Mouse (Mus musculus): Measurements from ENCODE around the gene Rbm6. TPM values are rescaled to one million over a fixed set of nuclear protein-coding genes. Genes with fewer than 3 reads are reported as not detected.

The Rbm6 gene
- total and polyA plus RNA-seq, 3 experiments, result 55.7 to 521 (median 55.8) TPM

- TF ChIP-seq USF1 (IDR thresholded peaks at IDR 0.05; ENCODE audit: low read depth, low read length) (no peak), RCOR1 (IDR thresholded peaks at IDR 0.05; ENCODE audit: low read depth, low read length) (no peak), HCFC1 (IDR thresholded peaks at IDR 0.05; ENCODE audit: low read depth, low read length) (no peak), TCF12 (IDR thresholded peaks at IDR 0.05; ENCODE audit: low read depth, low read length) (0 out of 2 replicates have a peak, but pooled peaks have one; percentile 13), SMC3 (IDR thresholded peaks at IDR 0.05; ENCODE audit: low read depth, low read length) (no peak), POLR2A (IDR thresholded peaks at IDR 0.05; ENCODE audit: control insufficient read depth in 1 of 2, insufficient read depth in 1 of 2, low read depth in 1 of 2, low read length in 2 of 2, poor library complexity in 1 of 2) (no peak), ZMIZ1 (IDR thresholded peaks at IDR 0.05; ENCODE audit: low read depth, low read length) (no peak), CTCF (IDR thresholded peaks at IDR 0.05 in 2 of 3, conservative IDR thresholded peaks at IDR 0.05 in 1 of 3; ENCODE audit: control insufficient read depth in 1 of 3, insufficient read depth in 1 of 3, low read depth in 2 of 3, low read length in 3 of 3, poor library complexity in 1 of 3, severe bottlenecking in 1 of 3) (no peak)
These were observed 125.0 kb downstream of the Rbm6 start for GRCm38 (mm10) chr9:107748063-107748462.

DNA sequence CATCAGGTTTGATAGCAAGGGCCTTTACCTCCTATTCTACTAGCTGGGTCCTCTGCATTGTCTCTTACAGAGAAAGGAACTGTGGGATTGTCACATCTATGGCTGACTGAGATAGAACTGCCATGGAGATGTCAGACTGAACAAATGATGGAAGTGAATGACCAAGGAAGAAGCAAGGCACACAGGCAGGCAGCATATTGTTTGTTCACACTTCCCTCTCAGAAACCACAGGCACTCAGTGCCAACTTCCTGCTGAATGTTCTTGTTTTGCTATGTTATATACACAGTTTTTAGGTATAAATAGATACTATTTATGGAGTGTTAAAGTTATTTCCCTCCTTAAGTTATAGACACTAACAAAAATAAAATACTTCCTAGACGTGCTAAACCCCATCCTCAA lies 125.7 kb downstream of the Rbm6 start:
- peaks cover 6 to 19% of the 10 kb centered on the region in 2 experiments; a peak in 3 of 4 replicates for H3K4me1 ChIP-seq (ENCODE audit: control insufficient read depth in 1 of 2, insufficient read depth in 2 of 2, low read length in 2 of 2)
- no peaks in the 10 kb centered on the region for H3K27me3 ChIP-seq (ENCODE audit: control insufficient read depth in 1 of 2, insufficient read depth in 2 of 2, low read length in 2 of 2)
- no peak for TF ChIP-seq ZNF384 (IDR thresholded peaks at IDR 0.05; ENCODE audit: low read depth, low read length)
- TF ChIP-seq NELFE (IDR thresholded peaks at IDR 0.05; ENCODE audit: low read depth, low read length), result no peak
- TF ChIP-seq ZC3H11A (IDR thresholded peaks at IDR 0.05; ENCODE audit: low read depth, low read length), result no peak
- no peak for TF ChIP-seq GABPA (IDR thresholded peaks at IDR 0.05; ENCODE audit: low read depth, low read length)
- no peak for TF ChIP-seq ZMIZ1 (IDR thresholded peaks at IDR 0.05; ENCODE audit: low read depth, low read length)
- no peak for TF ChIP-seq POLR2A (IDR thresholded peaks at IDR 0.05; ENCODE audit: control insufficient read depth in 1 of 2, insufficient read depth in 1 of 2, low read depth in 1 of 2, low read length in 2 of 2, poor library complexity in 1 of 2)
- no peak for TF ChIP-seq KAT2A (conservative IDR thresholded peaks at IDR 0.05; ENCODE audit: low read depth, low read length)
- no peak for TF ChIP-seq EP300 (IDR thresholded peaks at IDR 0.05; ENCODE audit: low read depth in 1 of 2, low read length in 2 of 2)
- no peak overlapping the region for H3K9ac ChIP-seq (ENCODE audit: control insufficient read depth, low read depth, low read length, poor library complexity, severe bottlenecking)
- H3K36me3 ChIP-seq (ENCODE audit: control insufficient read depth in 1 of 2, insufficient read depth in 2 of 2, low read length in 2 of 2), result peaks cover 30 to 83% of the 10 kb centered on the region in 2 experiments
- peaks cover 3% of the 10 kb centered on the region; the same call in 1 of the 2 replicates for H3K79me2 ChIP-seq (ENCODE audit: control insufficient read depth, insufficient read depth, low read length, poor library complexity)
- no peaks in the 10 kb centered on the region for H3K9me3 ChIP-seq (replicated peaks; ENCODE audit: insufficient read depth, low read length)
- no peak for DNase-seq (ENCODE audit: low read depth, low spot score)
- no peak overlapping the region for H3K27ac ChIP-seq (ENCODE audit: control insufficient read depth, low read depth, low read length)
- no peak overlapping the region for H3K4me3 ChIP-seq (ENCODE audit: control insufficient read depth in 1 of 2, insufficient read depth in 1 of 2, low read depth in 2 of 2, low read length in 2 of 2)

More at GRCm38 (mm10) chr9:107748063-107748462, 125.0 kb downstream of the Rbm6 start:
- Histone ChIP-seq H3K9me3 (replicated peaks; ENCODE audit: insufficient read depth, low read length) (no peaks in the 10 kb centered on the region), H3K9ac (ENCODE audit: control insufficient read depth, low read depth, low read length, poor library complexity, severe bottlenecking) (no peak overlapping the region), H3K27ac (ENCODE audit: control insufficient read depth, low read depth, low read length) (no peak overlapping the region), H3K4me3 (ENCODE audit: control insufficient read depth in 1 of 2, insufficient read depth in 1 of 2, low read depth in 2 of 2, low read length in 2 of 2) (no peak overlapping the region), H3K27me3 (ENCODE audit: control insufficient read depth in 1 of 2, insufficient read depth in 2 of 2, low read length in 2 of 2) (no peaks in the 10 kb centered on the region), H3K36me3 (ENCODE audit: control insufficient read depth in 1 of 2, insufficient read depth in 2 of 2, low read length in 2 of 2) (peaks cover 34 to 84% of the 10 kb centered on the region in 2 experiments), H3K79me2 (ENCODE audit: control insufficient read depth, insufficient read depth, low read length, poor library complexity) (peaks cover 3% of the 10 kb centered on the region; the same call in 1 of the 2 replicates), H3K4me1 (ENCODE audit: control insufficient read depth in 1 of 2, insufficient read depth in 2 of 2, low read length in 2 of 2) (peaks cover 6 to 19% of the 10 kb centered on the region in 2 experiments; a peak in 3 of 4 replicates)
- DNase-seq (ENCODE audit: low read depth, low spot score), result no peak

- Histone ChIP-seq H3K27me3 (ENCODE audit: control insufficient read depth in 1 of 2, insufficient read depth in 2 of 2, low read length in 2 of 2) (no peaks in the 10 kb centered on the region), H3K9ac (ENCODE audit: control insufficient read depth, low read depth, low read length, poor library complexity, severe bottlenecking) (no peak overlapping the region), H3K27ac (ENCODE audit: control insufficient read depth, low read depth, low read length) (no peak overlapping the region), H3K4me1 (ENCODE audit: control insufficient read depth in 1 of 2, insufficient read depth in 2 of 2, low read length in 2 of 2) (peaks cover 6 to 17% of the 10 kb centered on the region in 2 experiments; a peak in 3 of 4 replicates), H3K36me3 (ENCODE audit: control insufficient read depth in 1 of 2, insufficient read depth in 2 of 2, low read length in 2 of 2) (peaks cover 26 to 82% of the 10 kb centered on the region in 2 experiments), H3K4me3 (ENCODE audit: control insufficient read depth in 1 of 2, insufficient read depth in 1 of 2, low read depth in 2 of 2, low read length in 2 of 2) (no peak overlapping the region), H3K79me2 (ENCODE audit: control insufficient read depth, insufficient read depth, low read length, poor library complexity) (peaks cover 3% of the 10 kb centered on the region; the same call in 1 of the 2 replicates), H3K9me3 (replicated peaks; ENCODE audit: insufficient read depth, low read length) (no peaks in the 10 kb centered on the region)
- DNase-seq (ENCODE audit: low read depth, low spot score), result peak; percentile 57
- TF ChIP-seq USF1 (IDR thresholded peaks at IDR 0.05; ENCODE audit: low read depth, low read length) (no peak), RAD21 (IDR thresholded peaks at IDR 0.05; ENCODE audit: low read depth, low read length) (peak; percentile 12), NRF1 (IDR thresholded peaks at IDR 0.05; ENCODE audit: insufficient read depth, low read depth, low read length, poor library complexity, severe bottlenecking) (no peak), SIN3A (IDR thresholded peaks at IDR 0.05; ENCODE audit: low read length) (no peak), SMC3 (IDR thresholded peaks at IDR 0.05; ENCODE audit: low read depth, low read length) (peak; percentile 28), MAZ (IDR thresholded peaks at IDR 0.05; ENCODE audit: low read depth, low read length) (no peak), POLR2AphosphoS2 (IDR thresholded peaks at IDR 0.05; ENCODE audit: low read length) (no peak), ZC3H11A (IDR thresholded peaks at IDR 0.05; ENCODE audit: low read depth, low read length) (peak; percentile 34; the same call in 1 of the 2 replicates), CHD1 (IDR thresholded peaks at IDR 0.05; ENCODE audit: low read depth, low read length) (no peak), UBTF (IDR thresholded peaks at IDR 0.05; ENCODE audit: borderline replicate concordance, insufficient read depth, low read depth, low read length) (no peak), NELFE (IDR thresholded peaks at IDR 0.05; ENCODE audit: low read depth, low read length) (no peak), RCOR1 (IDR thresholded peaks at IDR 0.05; ENCODE audit: low read depth, low read length) (no peak), MYC (IDR thresholded peaks at IDR 0.05; ENCODE audit: low read depth, low read length) (peak; percentile 83), ETS1 (IDR thresholded peaks at IDR 0.05; ENCODE audit: low read depth, low read length) (no peak), CTCF (IDR thresholded peaks at IDR 0.05 in 2 of 3, conservative IDR thresholded peaks at IDR 0.05 in 1 of 3; ENCODE audit: control insufficient read depth in 1 of 3, insufficient read depth in 1 of 3, low read depth in 2 of 3, low read length in 3 of 3, poor library complexity in 1 of 3, severe bottlenecking in 1 of 3) (peak; percentile 50 to 57 (median 51)), POLR2A (IDR thresholded peaks at IDR 0.05; ENCODE audit: control insufficient read depth in 1 of 2, insufficient read depth in 1 of 2, low read depth in 1 of 2, low read length in 2 of 2, poor library complexity in 1 of 2) (no peak)
These were observed 126.4 kb downstream of the Rbm6 start for GRCm38 (mm10) chr9:107746679-107747078.

Measured in MEL (cell line).